Mouse (Mus musculus): ENCODE data around the gene Pdzd2. TPM values are rescaled to one million over a fixed set of nuclear protein-coding genes. Genes with fewer than 3 reads are reported as not detected.

The Pdzd2 gene
- polyA plus RNA-seq, 1 experiment from 2014 or later: 3.4 TPM

DNA sequence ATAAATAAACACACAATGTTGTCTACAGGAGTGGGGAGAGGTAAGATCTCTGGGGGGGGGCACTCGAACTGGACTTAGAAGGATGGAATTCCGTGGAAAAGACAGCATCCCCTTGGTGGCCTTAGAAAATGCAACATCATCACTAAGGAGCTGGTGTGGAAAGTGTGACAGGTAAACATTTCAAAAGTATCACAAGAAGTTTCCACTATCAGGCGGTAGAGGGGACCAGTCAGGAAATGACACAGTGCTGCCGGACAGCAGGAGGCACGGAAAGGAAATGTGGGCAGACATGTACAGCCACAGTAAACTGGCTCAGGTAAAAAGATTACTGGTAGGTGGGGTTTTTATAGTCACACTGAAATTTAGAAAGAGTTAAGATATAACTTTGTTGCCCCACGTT, 160.5 kb downstream of the Pdzd2 start:
- Histone ChIP-seq H3K9ac (replicated peaks; ENCODE audit: low read length) (no peak overlapping the region), H3K36me3 (replicated peaks; ENCODE audit: control insufficient read depth, insufficient read depth, low read depth, low read length) (no peaks in the 10 kb centered on the region), H3K4me3 (ENCODE audit: low read depth, low read length) (no peak overlapping the region), H3K4me2 (ENCODE audit: low read depth, low read length) (no peak overlapping the region), H3K9me3 (replicated peaks; ENCODE audit: control insufficient read depth, low read length) (no peaks in the 10 kb centered on the region), H3K4me1 (ENCODE audit: control insufficient read depth, insufficient read depth, low read length) (no peaks in the 10 kb centered on the region), H3K27me3 (ENCODE audit: control insufficient read depth, insufficient read depth, low read length) (no peaks in the 10 kb centered on the region), H3K27ac (replicated peaks; ENCODE audit: low read depth, low read length) (no peak overlapping the region)
- ATAC-seq (replicated peaks; ENCODE audit: insufficient number of reproducible peaks, low FRiP score, low TSS enrichment, low read depth) (no peak), DNase-seq (ENCODE audit: low spot score) (no peak)
- WGBS: 87% methylated on average over 6 of the region's 6 CpGs

DNA sequence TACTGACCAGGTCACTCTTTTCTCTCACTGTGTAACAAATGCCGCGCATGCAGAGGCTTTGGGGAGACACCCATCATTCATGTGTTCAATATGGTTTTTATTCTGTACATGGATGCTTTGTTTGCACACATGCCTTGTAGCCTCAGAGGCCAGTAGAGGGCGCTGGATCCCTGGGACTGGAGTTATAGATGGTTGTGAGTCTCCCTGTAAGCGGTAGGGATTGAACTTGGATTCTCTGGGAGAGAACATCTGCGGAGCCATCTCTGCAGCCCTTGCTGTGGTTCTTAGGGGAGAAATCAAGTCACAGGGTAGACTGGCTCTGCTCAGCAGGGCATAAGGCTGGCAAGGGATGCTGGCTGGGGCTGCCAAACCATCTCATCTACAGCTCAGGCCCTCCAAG, 161.4 kb downstream of the Pdzd2 start:
- Histone ChIP-seq H3K4me3 (ENCODE audit: low read depth, low read length) (no peak overlapping the region), H3K4me1 (ENCODE audit: control insufficient read depth, insufficient read depth, low read length) (no peaks in the 10 kb centered on the region), H3K9me3 (replicated peaks; ENCODE audit: control insufficient read depth, low read length) (no peaks in the 10 kb centered on the region), H3K36me3 (replicated peaks; ENCODE audit: control insufficient read depth, insufficient read depth, low read depth, low read length) (no peaks in the 10 kb centered on the region), H3K4me2 (ENCODE audit: low read depth, low read length) (no peak overlapping the region), H3K9ac (replicated peaks; ENCODE audit: low read length) (no peak overlapping the region), H3K27ac (replicated peaks; ENCODE audit: low read depth, low read length) (no peak overlapping the region), H3K27me3 (ENCODE audit: control insufficient read depth, insufficient read depth, low read length) (no peaks in the 10 kb centered on the region)
- 51% methylated on average over 5 of the region's 5 CpGs for WGBS
- ATAC-seq (replicated peaks; ENCODE audit: insufficient number of reproducible peaks, low FRiP score, low TSS enrichment, low read depth): no peak
- DNase-seq (ENCODE audit: low spot score): peak; percentile 78

GRCm38 (mm10) chr15:12577715-12578114, 162.0 kb downstream of the Pdzd2 start:
- Histone ChIP-seq H3K36me3 (replicated peaks; ENCODE audit: control insufficient read depth, insufficient read depth, low read depth, low read length) (no peaks in the 10 kb centered on the region), H3K4me1 (ENCODE audit: control insufficient read depth, insufficient read depth, low read length) (no peaks in the 10 kb centered on the region), H3K27ac (replicated peaks; ENCODE audit: low read depth, low read length) (no peak overlapping the region), H3K4me2 (ENCODE audit: low read depth, low read length) (no peak overlapping the region), H3K9ac (replicated peaks; ENCODE audit: low read length) (no peak overlapping the region), H3K27me3 (ENCODE audit: control insufficient read depth, insufficient read depth, low read length) (no peaks in the 10 kb centered on the region), H3K9me3 (replicated peaks; ENCODE audit: control insufficient read depth, low read length) (no peaks in the 10 kb centered on the region), H3K4me3 (ENCODE audit: low read depth, low read length) (no peak overlapping the region)
- DNase-seq (ENCODE audit: low spot score): no peak
- ATAC-seq (replicated peaks; ENCODE audit: insufficient number of reproducible peaks, low FRiP score, low TSS enrichment, low read depth): no peak
- 71% methylated on average over 6 of the region's 6 CpGs for WGBS

DNA sequence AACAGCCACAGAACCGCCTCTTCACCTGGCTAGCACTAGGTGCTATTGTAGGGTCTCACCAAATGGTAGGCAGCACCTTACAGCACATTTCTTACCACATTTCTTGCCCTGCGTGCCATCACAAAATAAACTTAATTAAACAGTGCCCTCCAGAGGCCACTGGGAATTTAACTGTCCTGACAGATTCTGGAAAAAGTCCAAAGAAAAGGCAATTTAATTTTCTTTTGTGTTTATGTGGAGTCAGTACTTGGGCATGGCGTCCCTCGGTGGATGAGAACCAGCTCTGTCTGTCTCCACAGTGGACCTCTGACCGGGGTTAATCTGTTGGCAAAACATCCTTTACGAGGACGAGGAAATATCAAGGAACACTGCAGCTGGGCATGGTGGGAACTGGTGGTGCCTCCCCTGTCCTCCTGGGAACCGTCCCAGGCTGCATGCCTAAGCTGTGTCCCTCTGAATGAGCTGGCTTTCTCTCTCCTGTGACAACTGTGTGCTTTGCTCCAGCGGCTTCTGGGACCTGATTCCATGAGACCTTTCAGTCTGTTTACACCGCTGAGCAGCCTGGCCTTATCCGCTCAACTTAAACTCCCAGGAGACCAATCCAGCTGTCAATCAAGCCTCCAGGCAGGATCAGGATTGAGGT, 162.5 kb downstream of the Pdzd2 start:
- no peak overlapping the region for H3K9ac ChIP-seq (replicated peaks; ENCODE audit: low read length)

GRCm38 (mm10) chr15:12573621-12574020, 166.1 kb downstream of the Pdzd2 start:
- H3K27ac ChIP-seq (replicated peaks; ENCODE audit: low read depth, low read length): no peak overlapping the region
- H3K4me3 ChIP-seq (ENCODE audit: low read depth, low read length): no peak overlapping the region
- ATAC-seq (replicated peaks; ENCODE audit: insufficient number of reproducible peaks, low FRiP score, low TSS enrichment, low read depth): no peak
- DNase-seq (ENCODE audit: low spot score): no peak
- H3K9ac ChIP-seq (replicated peaks; ENCODE audit: low read length): no peak overlapping the region
- no peaks in the 10 kb centered on the region for H3K36me3 ChIP-seq (replicated peaks; ENCODE audit: control insufficient read depth, insufficient read depth, low read depth, low read length)
- no peaks in the 10 kb centered on the region for H3K9me3 ChIP-seq (replicated peaks; ENCODE audit: control insufficient read depth, low read length)
- no peaks in the 10 kb centered on the region for H3K4me1 ChIP-seq (ENCODE audit: control insufficient read depth, insufficient read depth, low read length)
- no peaks in the 10 kb centered on the region for H3K27me3 ChIP-seq (ENCODE audit: control insufficient read depth, insufficient read depth, low read length)
- H3K4me2 ChIP-seq (ENCODE audit: low read depth, low read length): no peak overlapping the region
- WGBS: 89% methylated on average over 3 of the region's 3 CpGs

More for the DNA sequence above, 162.5 kb downstream of the Pdzd2 start:
- Histone ChIP-seq H3K4me1 (ENCODE audit: control insufficient read depth, insufficient read depth, low read length) (no peaks in the 10 kb centered on the region), H3K27me3 (ENCODE audit: control insufficient read depth, insufficient read depth, low read length) (no peaks in the 10 kb centered on the region), H3K4me3 (ENCODE audit: low read depth, low read length) (no peak overlapping the region), H3K4me2 (ENCODE audit: low read depth, low read length) (no peak overlapping the region), H3K36me3 (replicated peaks; ENCODE audit: control insufficient read depth, insufficient read depth, low read depth, low read length) (no peaks in the 10 kb centered on the region), H3K9me3 (replicated peaks; ENCODE audit: control insufficient read depth, low read length) (no peaks in the 10 kb centered on the region), H3K27ac (replicated peaks; ENCODE audit: low read depth, low read length) (no peak overlapping the region)
- WGBS: 21% methylated on average over 11 of the region's 11 CpGs
- DNase-seq (ENCODE audit: low spot score) (peak; percentile 69), ATAC-seq (replicated peaks; ENCODE audit: insufficient number of reproducible peaks, low FRiP score, low TSS enrichment, low read depth) (peak; percentile 60)

DNA sequence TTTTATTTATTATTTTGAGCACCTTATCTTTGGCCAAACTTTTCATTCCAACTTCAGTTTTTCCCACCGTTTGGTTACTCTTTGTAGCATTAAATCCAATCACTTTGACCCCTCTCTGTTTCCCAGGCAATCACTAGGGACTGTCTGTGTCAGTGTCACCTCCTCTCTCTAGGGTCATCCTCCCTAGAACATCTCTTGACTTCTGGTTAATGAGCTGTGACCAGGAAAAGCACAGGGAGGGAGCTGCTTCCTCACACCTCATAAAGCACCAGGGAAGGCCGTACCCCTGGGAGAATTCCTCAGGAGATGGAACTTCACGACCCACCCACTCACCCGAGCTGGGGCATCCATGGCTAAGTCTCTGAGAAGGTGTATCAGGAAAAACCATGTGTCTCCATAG, 168.6 kb downstream of the Pdzd2 start:
- no peaks in the 10 kb centered on the region for H3K4me1 ChIP-seq (ENCODE audit: control insufficient read depth, insufficient read depth, low read length)
- H3K27ac ChIP-seq (replicated peaks; ENCODE audit: low read depth, low read length): no peak overlapping the region
- WGBS: 63% methylated on average over 4 of the region's 4 CpGs
- H3K4me2 ChIP-seq (ENCODE audit: low read depth, low read length): no peak overlapping the region
- H3K9ac ChIP-seq (replicated peaks; ENCODE audit: low read length): no peak overlapping the region
- ATAC-seq (replicated peaks; ENCODE audit: insufficient number of reproducible peaks, low FRiP score, low TSS enrichment, low read depth): no peak
- no peaks in the 10 kb centered on the region for H3K27me3 ChIP-seq (ENCODE audit: control insufficient read depth, insufficient read depth, low read length)
- no peaks in the 10 kb centered on the region for H3K9me3 ChIP-seq (replicated peaks; ENCODE audit: control insufficient read depth, low read length)
- DNase-seq (ENCODE audit: low spot score): no peak
- H3K36me3 ChIP-seq (replicated peaks; ENCODE audit: control insufficient read depth, insufficient read depth, low read depth, low read length): no peaks in the 10 kb centered on the region
- no peak overlapping the region for H3K4me3 ChIP-seq (ENCODE audit: low read depth, low read length)

GRCm38 (mm10) chr15:12566637-12567440, 172.9 kb downstream of the Pdzd2 start:
- Histone ChIP-seq H3K4me3 (ENCODE audit: low read depth, low read length) (no peak overlapping the region), H3K27me3 (ENCODE audit: control insufficient read depth, insufficient read depth, low read length) (no peaks in the 10 kb centered on the region), H3K36me3 (replicated peaks; ENCODE audit: control insufficient read depth, insufficient read depth, low read depth, low read length) (no peaks in the 10 kb centered on the region), H3K4me1 (ENCODE audit: control insufficient read depth, insufficient read depth, low read length) (no peaks in the 10 kb centered on the region), H3K4me2 (ENCODE audit: low read depth, low read length) (no peak overlapping the region), H3K27ac (replicated peaks; ENCODE audit: low read depth, low read length) (no peak overlapping the region), H3K9me3 (replicated peaks; ENCODE audit: control insufficient read depth, low read length) (no peaks in the 10 kb centered on the region), H3K9ac (replicated peaks; ENCODE audit: low read length) (no peak overlapping the region)
- DNase-seq (ENCODE audit: low spot score) (no peak), ATAC-seq (replicated peaks; ENCODE audit: insufficient number of reproducible peaks, low FRiP score, low TSS enrichment, low read depth) (no peak)
- 89% methylated on average over 11 of the region's 11 CpGs for WGBS

GRCm38 (mm10) chr15:12565281-12565680, 174.4 kb downstream of the Pdzd2 start:
- Histone ChIP-seq H3K9me3 (replicated peaks; ENCODE audit: control insufficient read depth, low read length) (no peaks in the 10 kb centered on the region), H3K9ac (replicated peaks; ENCODE audit: low read length) (no peak overlapping the region), H3K36me3 (replicated peaks; ENCODE audit: control insufficient read depth, insufficient read depth, low read depth, low read length) (no peaks in the 10 kb centered on the region), H3K4me1 (ENCODE audit: control insufficient read depth, insufficient read depth, low read length) (no peaks in the 10 kb centered on the region), H3K27me3 (ENCODE audit: control insufficient read depth, insufficient read depth, low read length) (no peaks in the 10 kb centered on the region), H3K4me3 (ENCODE audit: low read depth, low read length) (no peak overlapping the region), H3K4me2 (ENCODE audit: low read depth, low read length) (no peak overlapping the region), H3K27ac (replicated peaks; ENCODE audit: low read depth, low read length) (no peak overlapping the region)
- no peak for ATAC-seq (replicated peaks; ENCODE audit: insufficient number of reproducible peaks, low FRiP score, low TSS enrichment, low read depth)
- 78% methylated on average over 8 of the region's 8 CpGs for WGBS
- no peak for DNase-seq (ENCODE audit: low spot score)

Data from embryonic facial prominence, embryonic 11.5 days (tissue).